Mouse (Mus musculus) MEL (cell line): ENCODE results near the gene Srgap3. TPM values are rescaled to one million over a fixed set of nuclear protein-coding genes. Genes with fewer than 3 reads are reported as not detected.

ENCODE experiments used
- DNase-seq: peaks from one replicate; pipeline ENCODE4 v3.0.0; 2011; ENCODE audit warnings: low read depth, low spot score
- H3K27ac ChIP-seq: 2 replicates; pipeline ENCODE4 v1.5.1; 2012; ENCODE audit warnings: low read depth, mild to moderate bottlenecking, control low read depth, low read length, moderate library complexity; ENCODE audit not compliant: control insufficient read depth
- H3K27me3 ChIP-seq, 2 experiments: fragments of 150-350 bp in 1 of 2; sonication (generic) in 1 of 2; 2 replicates each; pipeline ENCODE4 v1.6.1; 2012; ENCODE audit warnings: low read length in 2 of 2, mild to moderate bottlenecking in 2 of 2, improper control_type of control experiment in 1 of 2, moderate library complexity in 1 of 2; ENCODE audit not compliant: insufficient read depth in 2 of 2, control insufficient read depth in 1 of 2
- H3K36me3 ChIP-seq, 2 experiments: 2 replicates each; pipeline ENCODE4 v1.6.1; 2012 to 2014; ENCODE audit warnings: low read length in 2 of 2, improper control_type of control experiment in 1 of 2, inconsistent platforms in 1 of 2, mild to moderate bottlenecking in 1 of 2; ENCODE audit not compliant: insufficient read depth in 2 of 2, control insufficient read depth in 1 of 2
- H3K4me1 ChIP-seq, 2 experiments: fragments of 150-350 bp in 1 of 2; sonication (generic) in 1 of 2; 2 replicates each; pipeline ENCODE4 v1.6.1; 2012; ENCODE audit warnings: low read length in 2 of 2, improper control_type of control experiment in 1 of 2, mild to moderate bottlenecking in 1 of 2; ENCODE audit not compliant: insufficient read depth in 2 of 2, control insufficient read depth in 1 of 2
- H3K4me3 ChIP-seq, 2 experiments: fragments of 150-350 bp in 1 of 2; sonication (generic) in 1 of 2; 2 replicates each; pipeline ENCODE4 v1.5.1; 2012; ENCODE audit warnings: low read depth in 2 of 2, low read length in 2 of 2, mild to moderate bottlenecking in 2 of 2, moderate library complexity in 2 of 2, control low read depth in 1 of 2, improper control_type of control experiment in 1 of 2; ENCODE audit not compliant: control insufficient read depth in 1 of 2, insufficient read depth in 1 of 2
- H3K79me2 ChIP-seq: 2 replicates; pipeline ENCODE4 v1.6.1; 2012; ENCODE audit warnings: mild to moderate bottlenecking, low read length, moderate library complexity; ENCODE audit not compliant: control insufficient read depth, poor library complexity, insufficient read depth
- H3K9ac ChIP-seq: 2 replicates; pipeline ENCODE4 v1.6.1; 2012; ENCODE audit warnings: low read depth, mild to moderate bottlenecking, control low read depth, low read length, moderate library complexity; ENCODE audit not compliant: control insufficient read depth, poor library complexity, severe bottlenecking
- H3K9me3 ChIP-seq: fragments of 150-350 bp; sonication (generic); replicated peaks from 2 replicates; pipeline ENCODE4 v1.6.1; 2012; ENCODE audit warnings: mild to moderate bottlenecking, low read length, improper control_type of control experiment, moderate library complexity; ENCODE audit not compliant: insufficient read depth
- ELF1 ChIP-seq: IDR thresholded peaks from 2 replicates; pipeline ENCODE4 v1.6.1; 2014; ENCODE audit warnings: low read depth, mild to moderate bottlenecking, inconsistent platforms, low read length, improper control_type of control experiment, moderate library complexity
- EP300 ChIP-seq, 2 experiments: IDR thresholded peaks; 2 replicates each; pipeline ENCODE4 v1.6.1; 2011; ENCODE audit warnings: improper control_type of control experiment in 2 of 2, low read length in 2 of 2, low read depth in 1 of 2, mild to moderate bottlenecking in 1 of 2
- ETS1 ChIP-seq: IDR thresholded peaks from 2 replicates; pipeline ENCODE4 v1.6.1; 2012; ENCODE audit warnings: low read depth, mild to moderate bottlenecking, inconsistent platforms, low read length, improper control_type of control experiment, moderate library complexity
- HCFC1 ChIP-seq: IDR thresholded peaks from 2 replicates; pipeline ENCODE4 v1.6.1; 2012; ENCODE audit warnings: low read depth, mild to moderate bottlenecking, inconsistent platforms, low read length, improper control_type of control experiment, moderate library complexity
- KAT2A ChIP-seq: conservative IDR thresholded peaks from 2 replicates; pipeline ENCODE4 v1.6.1; 2012; ENCODE audit warnings: low read depth, low read length, improper control_type of control experiment, inconsistent platforms
- MAFK ChIP-seq: IDR thresholded peaks from 2 replicates; pipeline ENCODE4 v1.6.1; 2011; ENCODE audit warnings: low read depth, mild to moderate bottlenecking, low read length, improper control_type of control experiment, borderline replicate concordance
- MAX ChIP-seq: IDR thresholded peaks from 2 replicates; pipeline ENCODE4 v1.6.1; 2011; ENCODE audit warnings: low read length, improper control_type of control experiment
- MAZ ChIP-seq: IDR thresholded peaks from 2 replicates; pipeline ENCODE4 v1.6.1; 2012; ENCODE audit warnings: low read depth, mild to moderate bottlenecking, inconsistent platforms, low read length, improper control_type of control experiment
- MXI1 ChIP-seq: IDR thresholded peaks from 2 replicates; pipeline ENCODE4 v1.6.1; 2011; ENCODE audit warnings: mild to moderate bottlenecking, low read depth, low read length, improper control_type of control experiment
- NRF1 ChIP-seq: IDR thresholded peaks from 2 replicates; pipeline ENCODE4 v1.6.1; 2014; ENCODE audit warnings: low read depth, mild to moderate bottlenecking, inconsistent platforms, low read length, improper control_type of control experiment, moderate library complexity; ENCODE audit not compliant: poor library complexity, insufficient read depth, severe bottlenecking
- POLR2A ChIP-seq, 2 experiments: IDR thresholded peaks; 2 replicates each; pipeline ENCODE4 v1.6.1; 2011 to 2012; ENCODE audit warnings: low read length in 2 of 2, mild to moderate bottlenecking in 2 of 2, control low read depth in 1 of 2, improper control_type of control experiment in 1 of 2, low read depth in 1 of 2, moderate library complexity in 1 of 2; ENCODE audit not compliant: control insufficient read depth in 1 of 2, insufficient read depth in 1 of 2, poor library complexity in 1 of 2
- POLR2AphosphoS2 ChIP-seq: IDR thresholded peaks from 2 replicates; pipeline ENCODE4 v1.6.1; 2011; ENCODE audit warnings: low read length, improper control_type of control experiment
- RCOR1 ChIP-seq: IDR thresholded peaks from 2 replicates; pipeline ENCODE4 v1.6.1; 2012; ENCODE audit warnings: low read depth, mild to moderate bottlenecking, inconsistent platforms, low read length, improper control_type of control experiment
- SMC3 ChIP-seq: IDR thresholded peaks from 2 replicates; pipeline ENCODE4 v1.6.1; 2011; ENCODE audit warnings: low read depth, low read length, improper control_type of control experiment
- TCF12 ChIP-seq: IDR thresholded peaks from 2 replicates; pipeline ENCODE4 v1.6.1; 2014; ENCODE audit warnings: low read depth, mild to moderate bottlenecking, inconsistent platforms, low read length, improper control_type of control experiment, moderate library complexity
- UBTF ChIP-seq: IDR thresholded peaks from 2 replicates; pipeline ENCODE4 v1.6.1; 2012; ENCODE audit warnings: low read depth, mild to moderate bottlenecking, inconsistent platforms, low read length, improper control_type of control experiment, moderate library complexity, borderline replicate concordance; ENCODE audit not compliant: insufficient read depth
- ZC3H11A ChIP-seq: IDR thresholded peaks from 2 replicates; pipeline ENCODE4 v1.6.1; 2012; ENCODE audit warnings: low read depth, mild to moderate bottlenecking, inconsistent platforms, low read length, improper control_type of control experiment
- polyA plus RNA-seq, 2 experiments: library from polyadenylated mRNA; stranded (reverse) in 1 of 2; unstranded in 1 of 2; fragments of >175 nt in 1 of 2; fragments of >200 nt in 1 of 2; gene quantifications; 2 replicates each; pipeline versions ENCODE4 v1.2.1 to v1.2.4; 2012; ENCODE audit warnings: low replicate concordance in 2 of 2, low read depth in 1 of 2; ENCODE audit not compliant: insufficient read length in 2 of 2, insufficient read depth in 1 of 2, missing spikeins in 1 of 2
- total RNA-seq: library from RNA; depleted of rRNA; stranded (reverse); fragments of 300-350 nt; gene quantifications from 2 replicates; pipeline ENCODE4 v1.2.3, GENCODE M21; 2012

Srgap3 gene
- total and polyA plus RNA-seq, 3 experiments: 0.31 to 0.75 TPM; not detected in 1

DNA sequence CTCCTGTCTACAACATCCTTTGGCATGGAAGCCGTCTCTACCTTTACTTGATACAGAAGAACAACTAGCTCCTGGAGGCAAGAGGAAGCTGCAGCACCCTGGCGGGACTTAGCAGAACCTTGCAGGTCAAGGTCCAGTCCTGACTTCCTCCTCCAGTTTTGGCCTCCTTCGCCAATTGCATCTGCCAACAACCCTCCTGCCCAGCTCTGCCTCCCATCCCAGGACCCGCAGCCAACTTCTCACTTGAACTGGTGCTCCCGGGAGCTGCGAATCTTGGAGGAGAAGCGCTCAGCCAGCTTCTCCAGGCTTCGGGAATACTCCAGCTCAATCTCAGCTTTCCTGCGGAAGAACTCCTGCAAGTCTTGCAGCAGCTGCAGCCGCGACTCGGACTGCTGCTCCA lies 117.9 kb downstream of the Srgap3 start:
- DNase-seq: no peak
- no peak for TF ChIP-seq KAT2A
- no peak for TF ChIP-seq ELF1
- TF ChIP-seq TCF12: no peak
- no peak for TF ChIP-seq MAZ
- no peak for TF ChIP-seq POLR2AphosphoS2
- no peaks in the 10 kb centered on the region for H3K9me3 ChIP-seq
- no peaks in the 10 kb centered on the region for H3K4me1 ChIP-seq
- no peaks in the 10 kb centered on the region for H3K79me2 ChIP-seq
- no peaks in the 10 kb centered on the region for H3K27me3 ChIP-seq
- no peak overlapping the region for H3K9ac ChIP-seq
- H3K36me3 ChIP-seq: no peaks in the 10 kb centered on the region
- no peak overlapping the region for H3K27ac ChIP-seq
- no peak overlapping the region for H3K4me3 ChIP-seq

- no peak overlapping the region for H3K27ac ChIP-seq
- no peaks in the 10 kb centered on the region for H3K79me2 ChIP-seq
- no peak for TF ChIP-seq EP300 (IDR thresholded peaks at IDR 0.05; ENCODE audit: low read depth in 1 of 2, low read length in 2 of 2)
- TF ChIP-seq KAT2A: no peak
- TF ChIP-seq SMC3: no peak
- no peak for TF ChIP-seq ZC3H11A
- TF ChIP-seq NRF1: no peak
- TF ChIP-seq RCOR1: no peak
- TF ChIP-seq ETS1: no peak
- no peak for TF ChIP-seq HCFC1
- TF ChIP-seq UBTF: no peak
- no peak for TF ChIP-seq MXI1
- TF ChIP-seq POLR2A (IDR thresholded peaks at IDR 0.05; ENCODE audit: control insufficient read depth in 1 of 2, insufficient read depth in 1 of 2, low read depth in 1 of 2, low read length in 2 of 2, poor library complexity in 1 of 2): no peak
- TF ChIP-seq MAX: no peak
- TF ChIP-seq MAFK: no peak
- TF ChIP-seq TCF12: no peak
- TF ChIP-seq POLR2AphosphoS2: no peak
- TF ChIP-seq, all 39 proteins: peak for 0
- Histone ChIP-seq H3K9ac (no peak overlapping the region), H3K9me3 (no peaks in the 10 kb centered on the region), H3K36me3 (no peaks in the 10 kb centered on the region), H3K4me1 (no peaks in the 10 kb centered on the region), H3K4me3 (no peak overlapping the region), H3K27me3 (no peaks in the 10 kb centered on the region)
- DNase-seq: no peak
Measured at GRCm38 (mm10) chr6:112828420-112828819, 118.6 kb downstream of the Srgap3 start.
